Mouse (Mus musculus) olfactory bulb, adult 2 months (tissue): ENCODE measurements around the gene Zfp410. TPM values are rescaled to one million over a fixed set of nuclear protein-coding genes. Genes with fewer than 3 reads are reported as not detected.

Experiments used
- H3K27ac ChIP-seq: fragments of 200-500 bp; 2 replicates; pipeline ENCODE4 v1.5.1; 2012; ENCODE audit warnings: low read depth, low read length; ENCODE audit not compliant: insufficient read depth
- H3K4me1 ChIP-seq: fragments of 200-500 bp; 2 replicates; pipeline ENCODE4 v1.6.1; 2012; ENCODE audit warnings: low read length; ENCODE audit not compliant: control insufficient read depth, insufficient read depth
- H3K4me3 ChIP-seq: fragments of 200-500 bp; 2 replicates; pipeline ENCODE4 v1.5.1; 2012; ENCODE audit warnings: mild to moderate bottlenecking, low read depth, low read length, moderate library complexity; ENCODE audit not compliant: insufficient read depth
- CTCF ChIP-seq: fragments of 200-500 bp; IDR thresholded peaks from 2 replicates; pipeline ENCODE4 v1.5.1; 2012; ENCODE audit warnings: low read depth, mild to moderate bottlenecking, low read length, moderate library complexity; ENCODE audit not compliant: insufficient read depth
- POLR2A ChIP-seq: fragments of 200-500 bp; IDR thresholded peaks from 2 replicates; pipeline ENCODE4 v1.6.1; 2012; ENCODE audit warnings: mild to moderate bottlenecking, low read depth, low read length, moderate library complexity; ENCODE audit not compliant: insufficient read depth
- WGBS: fragments of 180-500 bp; shearing (Covaris S2); methylation state at CpG from one replicate; pipeline ENCODE4 v1.1.7; 2018; 5-methylcytosine and 5-hydroxymethylcytosine counted together
- polyA plus RNA-seq: library from polyadenylated mRNA; stranded (reverse); fragments of >200 nt; gene quantifications from 2 replicates; pipeline ENCODE4 v1.2.4, GENCODE M21; 2012; ENCODE audit warnings: low replicate concordance; ENCODE audit not compliant: missing spikeins, insufficient read depth, insufficient read length

The Zfp410 gene
- polyA plus RNA-seq = not detected in 2 replicates

DNA sequence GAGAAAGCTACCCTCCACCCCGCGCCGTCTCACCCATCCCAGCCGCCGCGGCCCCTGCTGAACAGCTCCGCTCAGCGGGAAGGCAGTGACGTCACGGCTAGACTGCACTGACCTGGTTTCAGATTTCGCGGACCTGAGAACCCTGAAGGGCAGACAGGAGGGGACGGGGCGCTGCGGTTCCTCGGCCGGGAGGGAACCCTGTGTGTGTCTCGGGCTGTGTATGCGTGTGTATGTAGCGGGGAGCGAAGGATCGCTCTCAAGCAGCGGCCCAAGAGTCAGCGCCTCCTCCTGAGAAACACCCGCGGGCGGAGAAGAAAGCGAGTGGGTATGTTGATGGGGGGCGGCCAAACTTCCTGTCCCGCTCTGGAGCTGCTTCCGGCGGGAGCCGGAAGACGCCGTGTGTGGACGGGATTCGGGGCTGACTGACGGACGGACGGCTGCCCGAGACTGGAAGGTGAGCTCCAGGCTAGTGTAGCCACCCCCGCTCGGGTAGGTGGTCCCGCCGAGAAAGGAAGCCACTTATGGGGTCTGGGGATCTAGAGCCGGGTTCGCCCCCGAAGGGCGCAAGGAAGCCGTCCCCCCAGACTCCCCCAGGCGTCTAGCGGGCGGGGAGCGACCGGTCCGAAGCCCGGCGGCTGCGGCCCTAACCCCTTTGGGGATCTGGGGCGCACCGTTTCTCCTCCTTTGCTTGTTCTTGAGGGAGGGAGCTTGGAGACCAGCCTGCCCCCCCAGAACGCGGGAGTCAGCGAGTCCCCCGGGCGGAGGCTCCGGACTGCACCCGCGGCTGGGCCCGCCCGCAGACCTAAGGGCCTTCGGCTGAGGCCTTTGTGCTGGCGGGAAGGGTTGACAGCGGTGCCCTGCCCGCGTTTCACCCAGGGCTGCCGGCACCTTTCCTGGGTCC lies at the start of gene Zfp410:
Gene Zfp410 (plus strand): TSS at position 132 of the 901 bp plus-strand sequence.
- under 1% methylated on average over 77 of the region's 77 CpGs for WGBS
- TF ChIP-seq POLR2A (peak; percentile 48), CTCF (no peak)

DNA sequence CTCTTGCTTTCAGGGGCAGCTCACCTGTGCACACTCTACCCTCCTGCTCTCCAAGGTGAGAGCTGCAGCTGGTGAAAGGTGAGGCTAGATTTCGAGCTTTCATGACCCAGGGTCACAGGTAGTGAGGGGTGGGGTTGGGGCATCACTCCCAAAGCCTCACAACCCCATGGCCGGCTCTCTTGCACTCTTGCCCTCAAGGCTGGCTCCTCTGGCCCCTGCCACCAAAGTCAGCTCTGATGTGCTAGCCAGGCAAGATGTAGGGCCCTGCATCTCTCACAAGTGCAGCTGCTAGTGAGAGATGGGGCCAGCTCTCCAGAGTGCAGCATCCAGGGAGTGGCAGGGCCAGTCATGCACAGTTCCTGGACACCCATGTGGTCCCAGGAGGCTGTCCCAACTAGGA lies 49.4 kb upstream of the Zfp410 start:
- Histone ChIP-seq H3K4me3 (no peak overlapping the region), H3K27ac (no peak overlapping the region), H3K4me1 (no peaks in the 10 kb centered on the region)
- TF ChIP-seq CTCF = no peak
- TF ChIP-seq POLR2A = no peak
- 70% methylated on average over 2 of the region's 2 CpGs for WGBS

More for the DNA sequence above, at the start of gene Zfp410:
- no peaks in the 10 kb centered on the region; the same call in 1 of the 2 replicates for H3K4me1 ChIP-seq
- H3K27ac ChIP-seq = peak within 1 kb of the TSS; percentile 93
- peak within 1 kb of the TSS; percentile 83 for H3K4me3 ChIP-seq

GRCm38 (mm10) chr12:84273366-84273765 lies 43.3 kb upstream of the Zfp410 start:
- TF ChIP-seq CTCF (no peak), POLR2A (no peak)
- Histone ChIP-seq H3K27ac (no peak overlapping the region), H3K4me3 (no peak overlapping the region), H3K4me1 (no peaks in the 10 kb centered on the region)
- WGBS = 78% methylated on average over 5 of the region's 5 CpGs

- no peak overlapping the region for H3K4me3 ChIP-seq
- 94% methylated on average over 9 of the region's 9 CpGs for WGBS
- TF ChIP-seq CTCF (no peak), POLR2A (no peak)
- H3K27ac ChIP-seq = no peak overlapping the region
- H3K4me1 ChIP-seq = peaks cover 3% of the 10 kb centered on the region; the same call in 1 of the 2 replicates
Measured at GRCm38 (mm10) chr12:84275288-84275687, 41.4 kb upstream of the Zfp410 start.

DNA sequence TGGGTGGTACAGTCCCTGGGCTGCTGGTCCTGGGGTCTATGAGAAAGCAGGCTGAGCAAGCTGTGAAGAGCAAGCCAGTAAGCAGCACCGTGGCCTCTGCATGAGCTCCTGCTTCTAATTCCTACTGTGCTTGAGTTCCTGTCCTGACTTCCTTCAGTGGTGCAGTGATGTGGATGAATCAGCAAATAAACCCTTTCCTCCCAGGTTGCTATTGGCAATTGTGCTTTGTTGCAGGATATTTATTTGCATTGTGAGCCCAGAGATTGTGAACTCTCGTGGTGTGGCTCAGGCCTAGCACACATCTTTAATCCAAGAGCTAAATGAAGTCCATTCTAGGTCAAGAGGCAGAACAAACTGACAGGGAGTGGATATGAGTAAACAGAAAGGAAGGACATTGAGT lies 40.4 kb upstream of the Zfp410 start:
- TF ChIP-seq CTCF (no peak), POLR2A (no peak)
- WGBS = 46% methylated on average over 2 of the region's 2 CpGs

DNA sequence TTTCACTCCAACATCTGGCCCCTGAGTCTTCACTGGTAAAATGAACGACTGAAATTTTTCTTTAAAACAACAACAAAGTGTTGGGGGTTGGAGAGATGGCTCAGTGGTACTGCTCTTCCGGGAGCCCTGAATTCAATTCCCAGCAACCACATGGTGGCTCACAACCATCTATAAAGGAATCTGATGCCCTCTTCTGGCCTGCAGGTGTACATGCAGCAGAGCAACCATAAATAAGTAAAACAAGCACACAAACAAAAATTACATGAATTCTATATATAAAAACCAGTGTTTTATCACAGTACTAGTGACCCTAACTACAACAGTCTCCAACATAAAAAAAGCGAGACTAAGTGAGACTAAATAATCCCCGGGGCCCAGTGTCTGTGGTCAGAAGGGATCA lies 39.9 kb upstream of the Zfp410 start:
- Histone ChIP-seq H3K27ac (no peak overlapping the region), H3K4me3 (no peak overlapping the region), H3K4me1 (peaks cover 3% of the 10 kb centered on the region; the same call in 1 of the 2 replicates)
- WGBS = 85% methylated on average over 4 of the region's 4 CpGs
- TF ChIP-seq POLR2A (no peak), CTCF (no peak)

More for the DNA sequence above, 40.4 kb upstream of the Zfp410 start:
- Histone ChIP-seq H3K4me3 (no peak overlapping the region), H3K27ac (no peak overlapping the region), H3K4me1 (peaks cover 3% of the 10 kb centered on the region; the same call in 1 of the 2 replicates)

GRCm38 (mm10) chr12:84277832-84278231 lies 38.8 kb upstream of the Zfp410 start:
- WGBS = 75% methylated on average over 3 of the region's 3 CpGs
- Histone ChIP-seq H3K27ac (no peak overlapping the region), H3K4me1 (peaks cover 3% of the 10 kb centered on the region; the same call in 1 of the 2 replicates), H3K4me3 (no peak overlapping the region)
- TF ChIP-seq CTCF = no peak
- no peak for TF ChIP-seq POLR2A

DNA sequence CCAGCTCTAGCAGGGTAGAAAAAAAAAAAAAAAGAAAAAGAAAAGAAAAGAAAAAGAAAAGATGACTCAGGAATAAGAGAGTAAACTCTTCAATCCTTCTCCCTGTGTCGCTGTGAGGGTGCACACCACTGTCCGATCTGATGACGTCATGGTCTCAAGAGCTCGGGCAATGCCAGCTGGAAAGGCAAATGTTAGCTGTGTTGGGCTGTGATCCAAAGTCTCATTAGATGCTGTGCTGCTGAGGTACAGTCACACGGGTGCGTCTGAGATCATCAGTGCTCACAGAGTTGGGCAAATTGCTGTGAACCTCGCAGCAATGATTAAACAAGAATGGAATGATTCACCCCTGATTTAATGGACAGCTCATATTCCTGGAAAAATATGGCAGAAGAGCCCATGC lies 37.8 kb upstream of the Zfp410 start:
- Histone ChIP-seq H3K4me3 (no peak overlapping the region), H3K27ac (no peak overlapping the region), H3K4me1 (peaks cover 3% of the 10 kb centered on the region; the same call in 1 of the 2 replicates)
- 15% methylated on average over 7 of the region's 7 CpGs for WGBS
- TF ChIP-seq POLR2A (no peak), CTCF (no peak)

DNA sequence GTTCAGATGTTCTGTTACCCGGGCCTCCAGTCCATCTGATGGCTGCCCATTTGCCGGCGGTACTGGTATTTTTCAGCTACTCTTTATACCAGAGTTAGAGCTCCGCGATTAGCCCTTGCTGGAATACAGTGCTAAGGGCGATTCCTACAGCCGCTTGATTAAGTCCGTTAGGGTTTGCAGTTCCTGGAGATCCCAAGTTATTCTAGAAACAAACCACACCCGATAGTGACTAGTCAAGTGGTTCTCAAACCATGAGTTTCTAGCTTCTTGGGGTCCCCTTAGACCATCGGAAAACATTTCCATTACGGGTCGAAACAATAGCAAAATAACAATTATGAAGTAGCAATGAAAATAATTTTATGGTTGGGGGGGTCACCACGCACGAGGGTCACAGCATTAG lies 32.3 kb upstream of the Zfp410 start:
- H3K4me1 ChIP-seq = no peaks in the 10 kb centered on the region
- H3K4me3 ChIP-seq = no peak overlapping the region
- TF ChIP-seq POLR2A (no peak), CTCF (no peak)
- H3K27ac ChIP-seq = no peak overlapping the region
- WGBS = 77% methylated on average over 14 of the region's 14 CpGs
